Mouse (Mus musculus) skeletal muscle tissue, adult 2 months (tissue): ENCODE results near the gene Reg2.
"Not testable (repeated sequence)": the region's sequence is repeated elsewhere in the genome, so short reads cannot be mapped to it uniquely, and the experiment has no call there.

Experiments used
- DNase-seq: peaks from one replicate; pipeline ENCODE4 v3.0.0-alpha.2; 2012; ENCODE audit warnings: low read depth, low spot score

The Reg2 gene

GRCm38 (mm10) chr6:78395323-78395722 is at the start of gene Reg2:
Gene Reg2, plus strand, starts transcription at chr6:78395623.
- not testable (repeated sequence) for DNase-seq

GRCm38 (mm10) chr6:78361971-78362563 is 33.4 kb upstream of the Reg2 start:
- no peak for DNase-seq

- DNase-seq, result no peak
Observed at GRCm38 (mm10) chr6:78370357-78370756, 25.1 kb upstream of the Reg2 start, which contains the start of gene Reg3b. Gene Reg3b, plus strand, starts transcription at chr6:78370657.

- DNase-seq, result no peak
Observed at GRCm38 (mm10) chr6:78378765-78379164, 16.7 kb upstream of the Reg2 start, which contains the start of gene Reg3d. Gene Reg3d, minus strand, starts transcription at chr6:78378865.

GRCm38 (mm10) chr6:78380409-78380808 is 15.0 kb upstream of the Reg2 start, which contains the start of gene Reg3a:
Gene Reg3a, plus strand, starts transcription at chr6:78380709.
- no peak for DNase-seq

- DNase-seq, result no peak
Observed at GRCm38 (mm10) chr6:78385609-78386008, 9.8 kb upstream of the Reg2 start.

- DNase-seq, result not testable (repeated sequence)
Observed at GRCm38 (mm10) chr6:78422411-78422810, 27.0 kb downstream of the Reg2 start, which contains the start of gene Reg1. Gene Reg1, plus strand, starts transcription at chr6:78422711.

- DNase-seq, result no peak
Observed at GRCm38 (mm10) chr6:78425497-78425896, 30.1 kb downstream of the Reg2 start.

- DNase-seq, result no peak
Observed at GRCm38 (mm10) chr6:78447202-78447601, 51.8 kb downstream of the Reg2 start.

- DNase-seq, result no peak
Observed at GRCm38 (mm10) chr6:78448409-78448808, 53.0 kb downstream of the Reg2 start.

GRCm38 (mm10) chr6:78452804-78453203 is 57.4 kb downstream of the Reg2 start:
- DNase-seq, result no peak
